8 mouse cellular contexts compared by ENCODE assay signal in the genomic region with DNA sequence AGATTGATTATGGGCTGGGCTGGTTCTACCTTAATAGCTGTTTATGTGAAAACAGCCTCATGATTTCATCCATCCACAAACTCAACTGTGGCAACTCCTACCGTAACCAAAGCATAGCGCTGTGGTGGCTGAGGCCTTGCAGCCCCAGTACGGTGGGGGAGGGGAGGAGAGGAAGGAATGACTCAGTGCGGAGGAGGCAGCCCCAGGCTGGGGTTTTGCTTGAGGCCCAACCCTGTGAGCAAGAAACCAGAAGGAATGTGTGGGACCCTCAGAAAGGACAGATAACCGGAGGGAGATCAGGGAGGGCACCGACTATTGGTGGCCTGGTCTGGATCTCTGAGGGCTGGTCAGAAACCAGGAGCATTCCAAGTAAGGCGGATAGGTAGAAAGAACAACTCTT. TPM values are rescaled to one million over a fixed set of nuclear protein-coding genes. Genes with fewer than 3 reads are reported as not detected.
A peak's percentile ranks its signal among the peaks of the same experiment; 100 is the strongest.
DNase-seq lines count a peak whose midpoint lies in the region; ATAC-seq and TF ChIP-seq lines count a peak whose summit lies in the region.

No protein-coding gene starts in this region.

- H3K9ac ChIP-seq in heart, embryonic 12.5 days: no peak overlapping the region
- no peak overlapping the region for H3K9ac ChIP-seq in liver, postnatal 0 days (replicated peaks)

- DNase-seq in frontal cortex, postnatal 10 days (ENCODE audit: low spot score in 2 of 2): no peak
- DNase-seq in right cerebral cortex, adult 18-20 months: peak; percentile 67
- no peak for DNase-seq in right cerebral cortex, postnatal 10 days (ENCODE audit: low spot score in 2 of 2)
- DNase-seq in liver, postnatal 0 days: peak; percentile 50
- DNase-seq in thymus, postnatal 14 days: peak; percentile 75
- no peak for DNase-seq in spleen, adult 12 weeks (ENCODE audit: low spot score)

- TF ChIP-seq EP300 in liver, postnatal 0 days (IDR thresholded peaks at IDR 0.05; ENCODE audit: low read depth): no peak

- H3K4me1 ChIP-seq in heart, embryonic 12.5 days (replicated peaks): peaks cover 72% of the 10 kb centered on the region
- H3K4me1 ChIP-seq in liver, postnatal 0 days (ENCODE audit: insufficient read depth): peaks cover 28% of the 10 kb centered on the region

- TF ChIP-seq CTCF in liver, postnatal 0 days (IDR thresholded peaks at IDR 0.05; ENCODE audit: low read depth): no peak

- no peak overlapping the region for H3K4me3 ChIP-seq in heart, embryonic 12.5 days
- no peak overlapping the region for H3K4me3 ChIP-seq in liver, postnatal 0 days (ENCODE audit: low read depth, low read length)

- H3K9me3 ChIP-seq in heart, embryonic 12.5 days (replicated peaks): no peaks in the 10 kb centered on the region
- no peaks in the 10 kb centered on the region for H3K9me3 ChIP-seq in liver, postnatal 0 days (ENCODE audit: low read length)

- no peaks in the 10 kb centered on the region for H3K27me3 ChIP-seq in heart, embryonic 12.5 days (replicated peaks)
- no peaks in the 10 kb centered on the region for H3K27me3 ChIP-seq in liver, postnatal 0 days (ENCODE audit: insufficient read depth, low read length)

- H3K4me2 ChIP-seq in heart, embryonic 12.5 days: no peak overlapping the region
- no peak overlapping the region for H3K4me2 ChIP-seq in liver, postnatal 0 days (ENCODE audit: low read depth, low read length)

- peak; percentile 39; the same call in 1 of the 2 replicates for ATAC-seq in frontal cortex, adult (ENCODE audit: low TSS enrichment)
- ATAC-seq in heart, embryonic 12.5 days (ENCODE audit: insufficient number of reproducible peaks, low FRiP score): peak; percentile 65
- no peak for ATAC-seq in liver, postnatal 0 days

- WGBS in heart, embryonic 12.5 days: 17% methylated on average over 7 of the region's 7 CpGs
- 32% methylated on average over 7 of the region's 7 CpGs for WGBS in liver, postnatal 0 days (ENCODE audit: insufficient replicate concordance)

- H3K36me3 ChIP-seq in heart, embryonic 12.5 days: no peaks in the 10 kb centered on the region
- H3K36me3 ChIP-seq in liver, postnatal 0 days (replicated peaks; ENCODE audit: insufficient read depth, low read length): no peaks in the 10 kb centered on the region

- H3K27ac ChIP-seq in heart, embryonic 12.5 days (ENCODE audit: poor library complexity, severe bottlenecking): peak overlapping the region; percentile 93
- H3K27ac ChIP-seq in liver, postnatal 0 days (ENCODE audit: low read depth): no peak overlapping the region

RNA-seq across cellular contexts. Expression of a gene that starts 17.0 kb away (rescaled TPM):
- 4.1 and 5.6 TPM in 2 replicates for polyA plus RNA-seq in heart, embryonic 12.5 days (2016; fragmentation: Nextera tagmentation; extraction: Ambion mirVana)
- 0.72 and 2.1 TPM in 2 replicates for polyA plus RNA-seq in liver, postnatal 0 days (2015; fragmentation: Nextera tagmentation; extraction: Ambion mirVana)

RNA-seq across cellular contexts. Expression of a gene that starts 54.1 kb away (rescaled TPM):
- 0.13 TPM in 1 of 2 replicates, not detected in the other for polyA plus RNA-seq in heart, embryonic 12.5 days (2016; fragmentation: Nextera tagmentation; extraction: Ambion mirVana)
- polyA plus RNA-seq in liver, postnatal 0 days (2015; fragmentation: Nextera tagmentation; extraction: Ambion mirVana): 0.07 TPM in 1 of 2 replicates, not detected in the other

RNA-seq across cellular contexts. Expression of a gene that starts 57.1 kb away (rescaled TPM):
- 0.35 and 0.80 TPM in 2 replicates for polyA plus RNA-seq in heart, embryonic 12.5 days (2016; fragmentation: Nextera tagmentation; extraction: Ambion mirVana)
- polyA plus RNA-seq in liver, postnatal 0 days (2015; fragmentation: Nextera tagmentation; extraction: Ambion mirVana): 0.07 and 0.08 TPM in 2 replicates

Comparison
In these comparisons a context has a peak if more than half of its experiments do, and no peak if none do; other contexts are left out.
1. DNase-seq: peak in right cerebral cortex, adult 18-20 months (single experiment), liver, postnatal 0 days (single experiment) and thymus, postnatal 14 days (single experiment); none in frontal cortex, postnatal 10 days (0 of 2), right cerebral cortex, postnatal 10 days (0 of 2) and spleen, adult 12 weeks (single experiment).